Mouse (Mus musculus): ENCODE measurements at regions not wholly inside any gene's neighbourhood (a gene's known extent, or its start where the extent isn't known, plus 50 kb on each side); places are given as distances from the start of the nearest gene placed in this dataset.

GRCm38 (mm10) chr3:50886336-50886735, 337.9 kb upstream of the Noct start:
- no peak for DNase-seq (ENCODE audit: low read depth, low spot score)

GRCm38 (mm10) chr3:50887002-50887401, 337.2 kb upstream of the Noct start:
- no peak for DNase-seq (ENCODE audit: low read depth, low spot score)

DNA sequence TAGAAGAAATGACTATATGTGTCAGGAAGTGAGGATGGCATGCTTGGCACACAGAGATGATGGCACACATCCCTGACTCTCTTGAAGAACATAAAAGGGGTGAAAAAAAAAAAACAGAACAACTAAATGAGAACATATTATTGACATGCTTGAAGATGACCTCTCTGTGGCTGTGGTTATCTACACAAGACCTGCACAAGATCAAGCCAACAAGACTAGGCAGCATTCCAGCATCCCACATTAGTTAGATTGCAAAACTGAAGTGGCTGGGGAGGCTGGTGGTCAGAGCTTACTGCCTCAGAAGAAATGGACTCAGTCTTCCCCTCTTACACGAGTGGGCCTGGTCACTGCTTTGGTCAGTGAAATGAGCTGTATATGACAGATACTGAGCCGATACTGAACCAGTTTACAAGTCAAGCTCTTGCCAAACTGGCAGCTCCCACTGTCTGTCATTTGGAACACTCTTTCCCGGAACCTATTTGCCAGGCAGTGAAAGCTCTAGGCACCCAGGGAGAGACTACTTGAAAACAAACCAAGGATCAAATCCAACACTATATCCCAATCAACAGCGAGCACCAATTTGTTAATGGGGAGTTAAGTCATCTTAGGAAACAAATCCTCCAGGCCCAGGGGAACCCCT, 335.6 kb upstream of the Noct start:
- DNase-seq (ENCODE audit: low read depth, low spot score) = peak; percentile 27

- peak; percentile 24 for DNase-seq (ENCODE audit: low read depth, low spot score)
These were observed 333.7 kb upstream of the Noct start for GRCm38 (mm10) chr3:50890537-50890936.

DNA sequence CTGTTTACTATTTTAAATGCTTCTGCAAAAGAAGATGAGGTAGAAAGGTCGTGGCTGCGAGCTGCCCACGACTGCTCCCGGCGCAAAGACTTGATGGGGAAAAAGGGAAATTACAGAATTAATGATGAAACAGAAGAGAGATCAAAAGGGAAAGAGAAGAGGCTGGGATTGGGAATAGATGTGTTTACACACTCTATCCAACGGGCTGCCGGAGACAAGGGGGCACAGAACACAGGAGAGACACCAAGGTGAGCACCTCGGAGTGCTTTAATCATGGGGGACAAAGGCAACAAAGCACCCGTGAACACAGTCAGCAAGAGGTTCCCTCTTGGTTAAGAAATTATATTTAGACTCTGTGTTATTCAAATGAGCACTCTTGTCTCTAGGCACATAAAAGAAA, 326.1 kb upstream of the Noct start:
- no peak for DNase-seq (ENCODE audit: low read depth, low spot score)

GRCm38 (mm10) chr3:50899830-50900350, 324.4 kb upstream of the Noct start:
- peak; percentile 40 for DNase-seq (ENCODE audit: low read depth, low spot score)

GRCm38 (mm10) chr3:50900566-50900965, 323.7 kb upstream of the Noct start:
- DNase-seq (ENCODE audit: low read depth, low spot score) = no peak

DNA sequence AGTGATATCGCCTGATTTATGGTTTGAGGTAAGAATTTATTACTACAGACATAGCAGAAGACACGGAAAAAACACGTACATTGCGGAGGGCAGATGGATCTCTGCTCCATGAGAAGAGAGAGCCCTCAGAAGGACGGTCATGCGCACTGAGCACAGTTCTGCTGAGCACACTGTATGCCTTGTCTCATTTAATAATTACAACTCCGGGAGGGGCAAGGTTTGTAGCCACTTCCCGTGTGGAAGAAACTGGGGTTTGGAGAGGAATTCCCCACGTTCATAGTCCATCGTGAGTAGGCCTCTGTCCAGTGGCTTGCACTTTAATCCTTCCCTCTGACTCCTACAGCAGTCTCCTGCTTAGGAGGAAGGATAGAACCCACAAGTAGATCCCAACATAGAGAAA, 322.9 kb upstream of the Noct start:
- no peak for DNase-seq (ENCODE audit: low read depth, low spot score)

DNA sequence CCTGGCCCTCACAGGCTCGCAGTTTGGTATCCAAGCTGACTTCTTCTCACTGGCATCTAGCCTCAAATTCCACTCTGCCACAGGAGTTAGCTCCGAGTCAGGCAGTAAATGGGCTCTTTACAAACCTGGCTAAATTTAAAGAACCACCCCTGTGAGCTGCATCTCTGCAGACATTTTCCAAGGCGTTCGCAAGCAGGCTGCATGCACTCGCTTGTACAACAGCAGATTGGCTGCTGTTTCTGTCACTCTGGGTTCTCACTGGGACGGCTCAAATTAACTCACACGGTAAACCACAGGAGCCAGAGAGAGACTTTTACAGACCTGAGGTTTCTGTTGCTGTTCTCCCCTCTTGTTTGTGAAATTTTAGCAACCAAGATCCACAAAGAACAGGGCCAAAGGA, 321.3 kb upstream of the Noct start:
- DNase-seq (ENCODE audit: low read depth, low spot score) = peak; percentile 79

DNA sequence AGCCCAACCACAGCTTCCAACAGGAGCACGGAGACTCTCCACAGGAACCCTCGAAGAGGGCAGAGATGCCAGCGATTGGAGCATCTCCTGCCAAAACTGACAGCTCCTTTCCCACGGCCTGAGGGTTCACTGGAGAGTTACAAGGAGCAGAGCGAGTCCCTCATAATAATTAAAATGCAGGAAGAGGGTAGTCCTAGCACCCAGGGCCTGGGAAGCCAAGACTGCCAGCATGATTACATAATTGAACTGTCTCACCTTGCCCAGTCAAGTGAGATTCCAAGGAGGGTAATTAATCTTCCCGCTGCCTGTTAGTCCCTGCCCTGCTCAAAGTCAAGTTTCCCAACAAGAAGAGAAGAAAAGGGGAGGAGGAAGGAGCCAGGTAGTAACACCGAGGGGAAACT, 319.5 kb upstream of the Noct start:
- peak; percentile 81 for DNase-seq (ENCODE audit: low read depth, low spot score)

GRCm38 (mm10) chr3:50905274-50905992, 318.8 kb upstream of the Noct start:
- DNase-seq (ENCODE audit: low read depth, low spot score) = no peak

DNA sequence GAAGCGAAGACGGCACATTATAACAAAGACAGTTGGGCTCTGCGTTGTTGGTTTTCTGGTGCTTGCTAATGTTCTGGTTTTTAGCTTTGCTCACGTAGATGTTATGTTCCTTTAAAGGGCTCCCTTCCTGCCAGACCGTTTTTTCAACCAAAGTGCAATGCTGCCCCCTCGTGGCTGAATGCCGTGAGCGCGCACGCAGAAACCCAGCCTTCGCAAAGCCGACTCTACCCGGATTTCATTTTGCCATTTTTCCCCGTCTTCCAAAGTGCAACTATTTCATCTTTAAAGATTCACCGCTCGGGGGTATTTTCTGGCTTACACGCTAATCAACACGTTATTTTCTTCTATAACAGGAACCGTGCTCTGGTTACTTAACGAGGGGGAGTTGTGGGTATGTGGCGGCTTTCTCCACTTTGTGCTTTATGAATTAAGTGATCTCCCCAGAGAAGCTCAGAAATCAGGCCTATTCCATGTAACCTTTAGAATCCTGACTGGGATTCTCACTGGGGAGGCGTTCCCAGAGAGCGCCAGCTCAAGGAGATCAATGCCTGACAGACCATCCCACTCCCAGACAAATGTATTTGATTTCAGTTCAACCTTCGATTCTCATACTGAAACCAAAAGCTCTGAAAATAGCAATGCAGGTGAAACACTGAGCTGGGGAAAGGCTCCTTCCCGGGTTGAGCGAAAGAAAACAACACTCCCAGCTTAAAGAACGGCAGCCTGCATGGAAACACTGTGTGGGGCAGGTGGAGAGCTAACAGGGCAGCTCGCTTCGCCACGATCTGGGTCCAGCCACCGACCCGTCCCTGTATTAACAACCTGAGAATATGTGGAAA, 318.0 kb upstream of the Noct start:
- DNase-seq (ENCODE audit: low read depth, low spot score) = peak; percentile 94

DNA sequence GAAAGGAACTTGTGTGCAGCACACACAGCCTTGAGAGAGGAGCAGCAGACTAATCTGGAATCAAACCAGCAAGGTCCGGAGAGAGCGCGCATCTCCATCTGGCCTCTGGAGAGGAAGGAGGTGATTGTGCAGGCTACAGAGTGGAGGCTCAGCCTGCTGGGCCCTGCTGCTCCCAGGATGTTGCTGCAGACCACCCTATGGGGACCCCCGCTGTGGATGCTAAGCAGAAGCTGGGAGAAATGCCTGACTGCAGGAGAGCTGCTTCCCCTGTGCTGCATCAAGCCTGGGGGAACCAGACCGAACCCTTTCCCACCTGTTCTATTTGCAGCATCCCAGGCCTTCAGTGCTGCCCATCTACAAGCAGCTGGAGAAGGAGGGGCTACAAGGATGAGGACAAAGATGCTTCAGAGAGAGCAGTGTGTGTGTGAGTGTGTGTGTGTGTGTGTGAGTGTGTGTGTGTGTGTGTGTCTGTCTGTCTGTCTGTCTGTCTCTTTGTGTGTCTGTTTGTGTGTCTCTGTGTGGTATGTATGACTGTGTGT, 311.2 kb upstream of the Noct start:
- DNase-seq (ENCODE audit: low read depth, low spot score) = no peak

- DNase-seq (ENCODE audit: low read depth, low spot score) = peak; percentile 61
These were observed 309.3 kb upstream of the Noct start for GRCm38 (mm10) chr3:50914866-50915365.

GRCm38 (mm10) chr3:50916305-50916854, 307.9 kb upstream of the Noct start:
- DNase-seq (ENCODE audit: low read depth, low spot score) = peak; percentile 41

GRCm38 (mm10) chr3:50922347-50922746, 301.9 kb upstream of the Noct start:
- no peak for DNase-seq (ENCODE audit: low read depth, low spot score)

GRCm38 (mm10) chr3:50922832-50923231, 301.4 kb upstream of the Noct start:
- DNase-seq (ENCODE audit: low read depth, low spot score) = no peak

DNA sequence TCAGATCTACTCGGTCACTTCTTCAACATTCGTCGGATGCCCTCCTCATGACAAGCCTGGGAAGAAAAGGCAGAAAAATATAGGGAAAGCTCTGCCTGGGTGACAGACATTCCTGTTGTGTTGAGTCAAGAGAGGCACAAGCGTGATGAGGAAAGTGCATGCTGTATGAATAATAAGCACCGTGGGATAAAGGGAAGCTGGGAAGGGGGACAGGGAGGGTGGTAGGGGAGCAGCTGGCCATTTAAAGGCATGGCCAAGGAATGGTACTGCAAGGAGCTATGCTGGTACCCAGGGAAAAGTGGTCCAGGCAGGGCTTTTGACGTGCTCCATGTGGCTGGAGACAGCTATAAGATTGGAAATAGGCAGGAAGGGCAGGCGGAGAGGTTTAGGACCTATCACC, 300.9 kb upstream of the Noct start:
- no peak for DNase-seq (ENCODE audit: low read depth, low spot score)

- DNase-seq (ENCODE audit: low read depth, low spot score) = no peak
These were observed 296.9 kb upstream of the Noct start for GRCm38 (mm10) chr3:50927318-50927717.

GRCm38 (mm10) chr3:50929013-50929412, 295.2 kb upstream of the Noct start:
- DNase-seq (ENCODE audit: low read depth, low spot score) = no peak

DNA sequence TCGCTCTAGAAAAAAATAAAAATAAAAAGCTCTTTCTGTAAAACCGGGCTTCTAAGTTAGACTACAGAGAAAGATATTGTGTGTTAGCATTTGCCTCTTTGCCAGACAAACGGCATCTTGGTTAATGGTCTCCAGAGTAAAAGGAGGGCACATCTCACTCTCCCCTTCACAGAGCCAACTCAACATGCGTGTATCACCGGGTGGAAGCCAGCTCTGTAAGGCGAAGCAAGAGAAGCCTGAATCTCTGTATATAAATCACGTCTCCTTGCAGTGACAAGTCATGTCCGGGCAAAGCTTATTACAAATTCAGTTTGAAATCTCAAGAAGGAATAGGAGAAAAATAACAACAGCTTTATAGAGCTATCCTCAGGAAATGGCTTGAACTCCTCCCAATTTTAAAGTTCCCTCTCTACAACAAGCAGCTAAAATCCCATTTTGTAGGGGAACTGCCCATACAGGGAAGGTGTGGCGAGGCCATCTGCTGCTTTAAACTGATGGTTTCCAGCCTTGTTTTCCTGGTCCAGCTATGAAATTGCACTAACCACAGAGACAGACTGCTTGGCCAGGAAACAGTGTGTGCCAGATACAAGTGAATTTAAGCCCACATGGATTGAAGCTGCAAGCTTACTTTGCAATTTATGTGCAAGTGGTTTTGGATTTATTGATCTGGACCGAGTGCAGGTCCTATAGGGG, 291.7 kb upstream of the Noct start:
- peak; percentile 91 for DNase-seq (ENCODE audit: low read depth, low spot score)
